Mouse (Mus musculus) brain, embryonic 14.5 days (tissue): ENCODE measurements at regions not wholly inside any gene's neighbourhood (a gene's known extent, or its start where the extent isn't known, plus 50 kb on each side); places are given as distances from the start of the nearest gene placed in this dataset.

Source experiments
- CTCF ChIP-seq: fragments of 200-500 bp; IDR thresholded peaks from 2 replicates; pipeline ENCODE4 v1.5.1; 2012; ENCODE audit warnings: inconsistent platforms, mild to moderate bottlenecking, moderate library complexity, borderline replicate concordance; ENCODE audit not compliant: insufficient read depth, insufficient read length; ENCODE audit errors: extremely low read depth
- POLR2A ChIP-seq: fragments of 200-500 bp; IDR thresholded peaks from 2 replicates; pipeline ENCODE4 v1.6.1; 2012; ENCODE audit warnings: mild to moderate bottlenecking, inconsistent platforms, borderline replicate concordance; ENCODE audit not compliant: poor library complexity, insufficient read depth, insufficient read length, severe bottlenecking; ENCODE audit errors: extremely low read depth

- no peak for TF ChIP-seq CTCF
- TF ChIP-seq POLR2A, result no peak
Observed at GRCm38 (mm10) chr17:51903885-51904284, 70.8 kb upstream of the Satb1 start.
